Mouse (Mus musculus): Measurements from ENCODE around the gene Foxr2. TPM values are rescaled to one million over a fixed set of nuclear protein-coding genes. Genes with fewer than 3 reads are reported as not detected.
A peak's percentile ranks its signal among the peaks of the same experiment; 100 is the strongest.

Foxr2 gene
- 1.1 and 2.3 TPM in 2 replicates for total RNA-seq (2014; rRNA removed)
- polyA plus RNA-seq (2015; fragmentation: Nextera tagmentation; extraction: Ambion mirVana), result 0.68 and 1.1 TPM in 2 replicates

- 22% methylated on average over 3 of the region's 3 CpGs for WGBS
- no peak for TF ChIP-seq CTCF (IDR thresholded peaks at IDR 0.05; ENCODE audit: low read depth)
- DNase-seq (no peak), ATAC-seq (no peak)
- no peaks in the 10 kb centered on the region for H3K27me3 ChIP-seq (ENCODE audit: insufficient read depth, low read length)
- no peak within 1 kb of the TSS for H3K4me3 ChIP-seq (ENCODE audit: low read depth, low read length)
- no peak within 1 kb of the TSS for H3K4me2 ChIP-seq (ENCODE audit: low read depth)
- no peaks in the 10 kb centered on the region for H3K36me3 ChIP-seq (ENCODE audit: insufficient read depth)
- no peaks in the 10 kb centered on the region for H3K4me1 ChIP-seq (ENCODE audit: insufficient read depth)
- H3K27ac ChIP-seq (ENCODE audit: low read depth, low read length), result no peak within 1 kb of the TSS
- no peaks in the 10 kb centered on the region for H3K9me3 ChIP-seq (ENCODE audit: low read length)
- H3K9ac ChIP-seq, result no peak within 1 kb of the TSS
Observed at GRCm38 (mm10) chrX:153118486-153118885, at the start of gene Foxr2. TSS of gene Foxr2 (plus strand) at chrX:153118786.

GRCm38 (mm10) chrX:153119013-153119412, 427 bp downstream of the Foxr2 start:
- Histone ChIP-seq H3K4me3 (ENCODE audit: low read depth, low read length) (no peak overlapping the region), H3K4me2 (ENCODE audit: low read depth) (no peak overlapping the region), H3K27me3 (ENCODE audit: insufficient read depth, low read length) (no peaks in the 10 kb centered on the region), H3K27ac (ENCODE audit: low read depth, low read length) (no peak overlapping the region), H3K4me1 (ENCODE audit: insufficient read depth) (no peaks in the 10 kb centered on the region), H3K36me3 (ENCODE audit: insufficient read depth) (no peaks in the 10 kb centered on the region), H3K9me3 (ENCODE audit: low read length) (no peaks in the 10 kb centered on the region), H3K9ac (no peak overlapping the region)
- 58% methylated on average over 2 of the region's 2 CpGs for WGBS
- ATAC-seq (no peak), DNase-seq (no peak)
- no peak for TF ChIP-seq CTCF (IDR thresholded peaks at IDR 0.05; ENCODE audit: low read depth)

GRCm38 (mm10) chrX:153139734-153140515, 21.3 kb downstream of the Foxr2 start, which contains the start of gene Rragb:
TSS of gene Rragb (plus strand) at chrX:153139981.
- peak; percentile 99 for ATAC-seq
- no peaks in the 10 kb centered on the region for H3K9me3 ChIP-seq (ENCODE audit: low read length)
- WGBS, result 27% methylated on average over 47 of the region's 47 CpGs

GRCm38 (mm10) chrX:153142656-153143055, 24.1 kb downstream of the Foxr2 start:
- DNase-seq, result no peak
- Histone ChIP-seq H3K4me1 (ENCODE audit: insufficient read depth) (no peaks in the 10 kb centered on the region), H3K9ac (no peak overlapping the region), H3K9me3 (ENCODE audit: low read length) (no peaks in the 10 kb centered on the region), H3K4me3 (ENCODE audit: low read depth, low read length) (no peak overlapping the region), H3K27ac (ENCODE audit: low read depth, low read length) (no peak overlapping the region), H3K36me3 (ENCODE audit: insufficient read depth) (no peaks in the 10 kb centered on the region), H3K4me2 (ENCODE audit: low read depth) (no peak overlapping the region), H3K27me3 (ENCODE audit: insufficient read depth, low read length) (no peaks in the 10 kb centered on the region)
- WGBS, result 55% methylated on average over 3 of the region's 3 CpGs
- TF ChIP-seq CTCF (IDR thresholded peaks at IDR 0.05; ENCODE audit: low read depth), result no peak
- no peak for ATAC-seq

More at GRCm38 (mm10) chrX:153139734-153140515, 21.3 kb downstream of the Foxr2 start, which contains the start of gene Rragb:
- no peaks in the 10 kb centered on the region for H3K36me3 ChIP-seq (ENCODE audit: insufficient read depth)
- peak; percentile 86 for DNase-seq
- no peaks in the 10 kb centered on the region for H3K4me1 ChIP-seq (ENCODE audit: insufficient read depth)
- H3K4me3 ChIP-seq (ENCODE audit: low read depth, low read length), result peak within 1 kb of the TSS; percentile 55
- TF ChIP-seq CTCF (IDR thresholded peaks at IDR 0.05; ENCODE audit: low read depth), result peak; percentile 54; the same call in 1 of the 2 replicates
- peak within 1 kb of the TSS; percentile 53 for H3K9ac ChIP-seq
- peak within 1 kb of the TSS; percentile 55 for H3K4me2 ChIP-seq (ENCODE audit: low read depth)
- peak within 1 kb of the TSS; percentile 62 for H3K27ac ChIP-seq (ENCODE audit: low read depth, low read length)
- H3K27me3 ChIP-seq (ENCODE audit: insufficient read depth, low read length), result no peaks in the 10 kb centered on the region

- H3K36me3 ChIP-seq (ENCODE audit: insufficient read depth), result no peaks in the 10 kb centered on the region
- H3K27ac ChIP-seq (ENCODE audit: low read depth, low read length), result no peak overlapping the region
- ATAC-seq, result no peak
- no peak for TF ChIP-seq CTCF (IDR thresholded peaks at IDR 0.05; ENCODE audit: low read depth)
- H3K4me3 ChIP-seq (ENCODE audit: low read depth, low read length), result no peak overlapping the region
- no peak overlapping the region for H3K4me2 ChIP-seq (ENCODE audit: low read depth)
- no peaks in the 10 kb centered on the region for H3K4me1 ChIP-seq (ENCODE audit: insufficient read depth)
- H3K9ac ChIP-seq, result no peak overlapping the region
- 12% methylated on average over 1 of the region's 1 CpGs for WGBS
- no peaks in the 10 kb centered on the region for H3K27me3 ChIP-seq (ENCODE audit: insufficient read depth, low read length)
- no peaks in the 10 kb centered on the region for H3K9me3 ChIP-seq (ENCODE audit: low read length)
- DNase-seq, result no peak
Observed at GRCm38 (mm10) chrX:153151766-153152165, 33.2 kb downstream of the Foxr2 start.

- H3K9ac ChIP-seq, result no peak overlapping the region
- ATAC-seq (peak; percentile 63), DNase-seq (peak; percentile 33)
- 46% methylated on average over 3 of the region's 3 CpGs for WGBS
- H3K27ac ChIP-seq (ENCODE audit: low read depth, low read length), result no peak overlapping the region
- no peaks in the 10 kb centered on the region for H3K4me1 ChIP-seq (ENCODE audit: insufficient read depth)
- no peak overlapping the region for H3K4me2 ChIP-seq (ENCODE audit: low read depth)
- TF ChIP-seq CTCF (IDR thresholded peaks at IDR 0.05; ENCODE audit: low read depth), result peak; percentile 66
- no peak overlapping the region for H3K4me3 ChIP-seq (ENCODE audit: low read depth, low read length)
- no peaks in the 10 kb centered on the region for H3K27me3 ChIP-seq (ENCODE audit: insufficient read depth, low read length)
- no peaks in the 10 kb centered on the region for H3K9me3 ChIP-seq (ENCODE audit: low read length)
- H3K36me3 ChIP-seq (ENCODE audit: insufficient read depth), result no peaks in the 10 kb centered on the region
Observed at GRCm38 (mm10) chrX:153155322-153155721, 36.7 kb downstream of the Foxr2 start.

- WGBS, result 3% methylated on average over 1 of the region's 1 CpGs
- no peaks in the 10 kb centered on the region for H3K9me3 ChIP-seq (ENCODE audit: low read length)
- DNase-seq, result no peak
Observed at GRCm38 (mm10) chrX:153174786-153175185, 56.2 kb downstream of the Foxr2 start.

More at GRCm38 (mm10) chrX:153174786-153175185, 56.2 kb downstream of the Foxr2 start:
- Histone ChIP-seq H3K4me1 (ENCODE audit: insufficient read depth) (no peaks in the 10 kb centered on the region), H3K27me3 (ENCODE audit: insufficient read depth, low read length) (no peaks in the 10 kb centered on the region), H3K36me3 (ENCODE audit: insufficient read depth) (no peaks in the 10 kb centered on the region), H3K27ac (ENCODE audit: low read depth, low read length) (no peak overlapping the region), H3K4me2 (ENCODE audit: low read depth) (no peak overlapping the region), H3K9ac (no peak overlapping the region), H3K4me3 (ENCODE audit: low read depth, low read length) (no peak overlapping the region)
- peak; percentile 41; the same call in 1 of the 2 replicates for TF ChIP-seq CTCF (IDR thresholded peaks at IDR 0.05; ENCODE audit: low read depth)
- no peak for ATAC-seq

Measured in forebrain, postnatal 0 days (tissue).